Mouse (Mus musculus) yolk sac, embryonic 10.5 days (tissue): ENCODE measurements at regions not wholly inside any gene's neighbourhood (a gene's known extent, or its start where the extent isn't known, plus 50 kb on each side); places are given as distances from the start of the nearest gene placed in this dataset.

ENCODE experiments used
- DNase-seq: peaks from one replicate; pipeline ENCODE4 v3.0.0-alpha.2; 2017; ENCODE audit warnings: low spot score

- no peak for DNase-seq
Measured at GRCm38 (mm10) chr6:140368354-140369069, 55.3 kb upstream of the Plekha5 start.

- no peak for DNase-seq
Measured at GRCm38 (mm10) chr6:140367303-140367702, 56.6 kb upstream of the Plekha5 start.

GRCm38 (mm10) chr6:140366791-140367190 lies 57.1 kb upstream of the Plekha5 start:
- no peak for DNase-seq

- DNase-seq = no peak
Measured at GRCm38 (mm10) chr6:140360996-140361395, 62.9 kb upstream of the Plekha5 start.

GRCm38 (mm10) chr6:140357901-140358300 lies 66.0 kb upstream of the Plekha5 start:
- no peak for DNase-seq

- DNase-seq = no peak
Measured at GRCm38 (mm10) chr6:140357300-140357699, 66.6 kb upstream of the Plekha5 start.

GRCm38 (mm10) chr6:140354082-140354481 lies 69.8 kb upstream of the Plekha5 start:
- DNase-seq = no peak

- no peak for DNase-seq
Measured at GRCm38 (mm10) chr6:140353610-140354009, 70.2 kb upstream of the Plekha5 start.

GRCm38 (mm10) chr6:140351365-140352095 lies 72.3 kb upstream of the Plekha5 start:
- DNase-seq = no peak

GRCm38 (mm10) chr6:140348578-140348977 lies 75.3 kb upstream of the Plekha5 start:
- DNase-seq = no peak

GRCm38 (mm10) chr6:140346929-140347328 lies 76.9 kb upstream of the Plekha5 start:
- no peak for DNase-seq

- DNase-seq = no peak
Measured at GRCm38 (mm10) chr6:140343638-140344037, 80.2 kb upstream of the Plekha5 start.

GRCm38 (mm10) chr6:140342881-140343280 lies 81.0 kb upstream of the Plekha5 start:
- DNase-seq = no peak

GRCm38 (mm10) chr6:140339731-140340130 lies 84.1 kb upstream of the Plekha5 start:
- no peak for DNase-seq

GRCm38 (mm10) chr6:140337897-140338749 lies 85.7 kb upstream of the Plekha5 start:
- DNase-seq = no peak

- no peak for DNase-seq
Measured at GRCm38 (mm10) chr6:140337083-140337491, 86.8 kb upstream of the Plekha5 start.

GRCm38 (mm10) chr6:140336414-140336941 lies 87.4 kb upstream of the Plekha5 start:
- DNase-seq = peak; percentile 30

GRCm38 (mm10) chr6:140333397-140333796 lies 90.5 kb upstream of the Plekha5 start:
- DNase-seq = no peak

GRCm38 (mm10) chr6:140308641-140309040 lies 115.2 kb upstream of the Plekha5 start:
- no peak for DNase-seq

GRCm38 (mm10) chr6:140306811-140307558 lies 116.9 kb upstream of the Plekha5 start:
- DNase-seq = no peak

GRCm38 (mm10) chr6:140304105-140304504 lies 119.7 kb upstream of the Plekha5 start:
- DNase-seq = no peak
